Mouse (Mus musculus): ENCODE data around the gene Rad51b. TPM values are rescaled to one million over a fixed set of nuclear protein-coding genes. Genes with fewer than 3 reads are reported as not detected.

Gene Rad51b
- total RNA-seq, 2 experiments from 2014 or later, result 0.62 to 0.64 TPM

- DNase-seq, result no peak
These were observed 352.0 kb downstream of the Rad51b start for GRCm38 (mm10) chr12:79648812-79649700.

- no peak for DNase-seq
These were observed 352.7 kb downstream of the Rad51b start for GRCm38 (mm10) chr12:79649796-79650195.

- DNase-seq, result no peak
These were observed 358.1 kb downstream of the Rad51b start for GRCm38 (mm10) chr12:79655138-79655537.

GRCm38 (mm10) chr12:79658861-79659260 lies 361.8 kb downstream of the Rad51b start:
- no peak for DNase-seq

- peak in 1 of 2 experiments; percentile 61 for DNase-seq
These were observed 364.2 kb downstream of the Rad51b start for GRCm38 (mm10) chr12:79661270-79661669.

- DNase-seq, result peak in 1 of 2 experiments; percentile 58
These were observed 366.2 kb downstream of the Rad51b start for GRCm38 (mm10) chr12:79663131-79663892.

- DNase-seq, result no peak
These were observed 367.0 kb downstream of the Rad51b start for GRCm38 (mm10) chr12:79663893-79664574.

- no peak for DNase-seq
These were observed 377.9 kb downstream of the Rad51b start for GRCm38 (mm10) chr12:79674846-79675439.

- peak; percentile 80 to 87 for DNase-seq
These were observed 378.5 kb downstream of the Rad51b start for GRCm38 (mm10) chr12:79675440-79676176.

GRCm38 (mm10) chr12:79676251-79676650 lies 379.2 kb downstream of the Rad51b start:
- no peak for DNase-seq

- DNase-seq, result no peak
These were observed 379.8 kb downstream of the Rad51b start for GRCm38 (mm10) chr12:79676896-79677295.

GRCm38 (mm10) chr12:79679251-79679901 lies 382.3 kb downstream of the Rad51b start:
- peak; percentile 47 to 67 for DNase-seq

GRCm38 (mm10) chr12:79679941-79680697 lies 383.0 kb downstream of the Rad51b start:
- DNase-seq, result peak in 1 of 2 experiments; percentile 48

- no peak for DNase-seq
These were observed 383.6 kb downstream of the Rad51b start for GRCm38 (mm10) chr12:79680698-79681072.

- DNase-seq, result no peak
These were observed 384.5 kb downstream of the Rad51b start for GRCm38 (mm10) chr12:79681571-79681970.

GRCm38 (mm10) chr12:79683350-79683749 lies 386.3 kb downstream of the Rad51b start:
- peak in 1 of 2 experiments; percentile 22 for DNase-seq

GRCm38 (mm10) chr12:79683759-79684158 lies 386.7 kb downstream of the Rad51b start:
- DNase-seq, result no peak

GRCm38 (mm10) chr12:79684338-79684737 lies 387.3 kb downstream of the Rad51b start:
- DNase-seq, result no peak

- DNase-seq, result no peak
These were observed 389.7 kb downstream of the Rad51b start for GRCm38 (mm10) chr12:79686594-79687325.
